Mouse (Mus musculus) embryonic fibroblast, embryonic 13.5 days (primary cell): ENCODE data around the gene Hpdl.

ENCODE experiments used
- CTCF ChIP-seq: IDR thresholded peaks from 2 replicates; pipeline ENCODE4 v1.5.1; 2011; ENCODE audit warnings: mild to moderate bottlenecking, control low read depth, low read length, moderate library complexity, borderline replicate concordance; ENCODE audit not compliant: insufficient read depth
- POLR2A ChIP-seq: IDR thresholded peaks from 2 replicates; pipeline ENCODE4 v1.6.1; 2011; ENCODE audit warnings: low read depth, mild to moderate bottlenecking, control low read depth, low read length, moderate library complexity

GRCm38 (mm10) chr4:116817486-116817885, 4.0 kb downstream of the Hpdl start:
- TF ChIP-seq CTCF (no peak), POLR2A (no peak)
